Mouse (Mus musculus) kidney, postnatal 36 days (tissue): ENCODE measurements around the gene Neb.
A peak's percentile ranks its signal among the peaks of the same experiment; 100 is the strongest.
"Not testable (repeated sequence)": the region's sequence is repeated elsewhere in the genome, so short reads cannot be mapped to it uniquely, and the experiment has no call there.

ENCODE experiments used
- DNase-seq, 2 experiments: peaks; one replicate each; pipeline ENCODE4 v3.0.0; 2021 to 2022; ENCODE audit warnings: mixed read lengths in 2 of 2

The Neb gene

DNA sequence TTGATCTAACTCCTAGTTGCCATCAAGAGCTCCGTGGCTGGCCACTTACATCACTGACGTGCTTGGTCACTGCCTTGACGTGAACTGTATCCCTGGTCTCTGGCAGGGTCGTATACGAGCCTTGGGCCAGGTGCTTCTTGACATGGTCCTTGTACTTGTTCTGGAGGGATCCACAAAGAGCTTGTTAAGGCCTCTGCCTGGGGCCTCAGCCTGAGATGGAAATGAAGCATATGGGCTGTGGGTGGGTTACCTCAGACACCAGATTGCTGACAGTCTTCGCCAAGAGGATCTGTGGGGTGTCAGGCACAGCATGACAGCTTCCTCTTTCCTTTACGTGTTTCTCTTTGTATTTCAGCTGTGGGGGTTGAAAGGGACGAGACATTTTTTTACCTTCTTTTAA lies 201.7 kb downstream of the Neb start:
- no peak for DNase-seq

DNA sequence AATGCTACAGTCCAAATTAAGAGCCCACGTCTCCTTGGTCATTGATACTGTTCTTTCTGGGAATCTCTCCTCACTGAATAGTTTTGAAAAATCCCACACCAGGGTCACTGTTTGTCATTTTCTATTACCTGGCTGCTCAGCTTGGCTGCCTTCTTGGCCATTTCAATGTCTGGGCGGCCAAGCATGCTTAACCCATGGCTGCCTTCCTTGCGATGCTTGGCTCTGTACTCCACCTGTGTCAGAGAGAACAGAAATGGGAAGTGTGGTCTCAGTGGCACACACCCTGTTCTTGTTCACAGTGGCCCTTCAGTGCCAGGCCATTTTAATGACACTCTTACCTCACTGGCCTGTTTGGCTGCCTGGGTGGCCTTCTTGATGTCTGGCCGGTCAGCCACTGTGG lies 203.3 kb downstream of the Neb start:
- no peak for DNase-seq

DNA sequence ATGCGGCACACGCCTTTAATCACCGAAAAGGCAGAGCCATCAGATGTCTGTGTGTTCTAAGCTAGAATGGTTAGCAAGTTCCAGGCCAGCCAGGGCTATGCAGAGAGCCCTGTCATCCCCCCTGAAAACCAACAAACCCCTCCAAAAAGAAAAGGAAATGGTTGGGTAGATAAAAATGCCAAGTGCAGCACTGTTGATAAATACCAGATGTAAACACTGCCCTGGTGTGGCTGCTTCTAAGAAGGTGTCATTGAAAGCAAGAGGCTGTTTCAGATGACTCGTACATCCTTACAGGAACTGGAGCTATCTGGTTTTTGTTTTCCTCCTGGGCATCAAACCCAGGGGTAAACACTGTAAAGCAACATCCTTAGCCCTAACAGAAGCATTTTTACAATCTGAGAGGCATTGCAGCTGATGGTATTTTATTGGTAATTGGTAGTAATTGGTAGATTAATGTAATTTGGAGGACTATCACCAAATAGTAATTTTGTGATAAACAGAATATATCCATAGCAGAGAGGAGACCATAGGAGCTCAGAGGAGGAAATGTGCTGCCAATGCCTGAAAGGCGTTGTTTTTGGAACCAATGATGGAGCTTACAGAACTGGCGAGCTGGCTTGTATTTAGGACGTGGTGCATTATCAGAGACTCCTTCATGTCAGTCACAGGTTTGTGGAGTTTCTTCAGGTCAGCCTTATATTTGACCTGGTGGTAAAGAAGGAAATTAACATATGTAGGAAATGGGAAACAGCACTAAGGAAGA lies 208.8 kb downstream of the Neb start:
- no peak for DNase-seq

DNA sequence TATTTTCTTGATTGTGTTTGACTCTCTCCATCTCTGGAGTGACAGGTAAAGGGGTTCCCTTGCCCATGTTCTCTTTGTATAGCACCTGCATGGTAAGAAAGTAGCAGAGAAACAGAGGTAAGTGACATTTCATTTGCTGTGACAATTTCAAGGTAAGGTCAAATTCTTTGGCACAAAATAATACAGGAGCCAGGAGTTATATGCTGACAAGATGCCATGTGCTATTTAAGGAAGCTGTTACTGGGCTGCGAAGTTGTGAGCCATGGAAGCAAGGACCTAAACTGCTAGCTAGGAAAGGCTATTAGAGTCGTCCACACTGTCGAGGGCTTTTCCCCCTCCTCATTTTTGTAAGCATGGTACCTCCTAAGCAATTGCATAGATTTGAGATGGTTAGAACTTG lies 225.2 kb downstream of the Neb start:
- no peak for DNase-seq

DNA sequence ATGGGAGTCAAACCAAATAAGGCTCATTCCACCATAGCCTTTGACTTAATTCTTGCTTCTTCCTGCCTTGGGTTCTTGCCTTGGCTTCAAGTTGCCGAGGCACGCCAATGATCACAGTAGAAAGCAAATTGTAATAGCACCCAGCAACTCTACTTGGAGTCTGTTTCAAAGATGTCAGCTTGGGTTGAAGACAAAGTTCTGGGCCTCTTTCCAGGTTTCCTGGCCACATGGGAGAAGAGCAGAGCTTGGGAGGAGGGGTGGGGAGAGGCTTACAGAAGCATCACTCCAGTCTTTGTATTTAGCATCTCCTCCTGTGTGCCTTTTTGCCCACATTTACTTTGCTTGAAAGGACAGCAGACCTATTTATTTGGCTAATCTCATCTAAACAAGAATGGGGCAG lies 244.9 kb downstream of the Neb start:
- DNase-seq = no peak

DNA sequence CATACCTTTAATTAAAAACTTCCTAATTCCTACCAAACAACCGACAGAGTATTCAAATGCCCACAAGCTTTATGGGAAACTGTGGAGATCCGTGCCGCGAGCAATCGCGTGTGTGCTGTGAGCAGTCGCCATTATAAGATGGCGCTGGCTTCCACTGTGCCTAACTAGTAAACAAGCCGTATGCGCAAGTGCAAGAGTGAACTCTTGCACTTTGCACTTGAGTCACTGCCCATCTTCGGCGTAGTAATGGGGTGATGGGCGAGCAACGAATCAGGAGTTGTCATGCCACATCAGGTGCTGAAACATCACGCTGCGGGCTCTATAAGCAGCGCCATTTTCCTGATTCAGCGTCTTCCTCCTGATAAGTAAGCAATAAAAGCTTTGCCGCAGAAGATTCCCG lies 246.9 kb downstream of the Neb start:
- not testable (repeated sequence) for DNase-seq

DNA sequence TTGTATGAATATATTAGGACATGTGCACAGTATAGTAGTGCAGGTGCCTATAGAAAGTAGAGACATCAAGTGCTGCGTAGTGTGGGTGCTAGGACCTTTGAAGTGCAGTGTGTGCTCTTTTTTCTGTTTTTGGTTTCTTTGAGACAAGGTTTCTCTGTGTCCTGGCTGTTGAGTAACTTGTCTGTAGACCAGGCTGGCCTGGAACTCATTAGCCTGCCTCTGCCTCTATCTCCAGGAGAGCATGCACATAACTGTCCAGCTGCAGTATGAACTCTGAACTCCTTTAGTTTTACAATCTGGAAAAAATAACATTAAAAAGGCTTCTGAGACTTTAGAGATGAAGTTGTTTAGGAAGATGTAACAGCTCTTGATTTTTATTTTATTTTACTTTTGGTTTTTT lies 264.2 kb downstream of the Neb start:
- DNase-seq = peak in 1 of 2 experiments; percentile 3
